Mouse (Mus musculus) kidney, embryonic 16.5 days (tissue): Measurements from ENCODE around the gene Car9. TPM values are rescaled to one million over a fixed set of nuclear protein-coding genes. Genes with fewer than 3 reads are reported as not detected.

Experiments
- ATAC-seq: fragments of 200-750 bp; cut with Nextera tagmentation; 2 replicates; pipeline ENCODE4 v1.8.0; 2017; ENCODE audit warnings: moderate TSS enrichment; ENCODE audit not compliant: low FRiP score, low TSS enrichment
- H3K27ac ChIP-seq: fragments of 300-500 bp; sonication (generic); 2 replicates; pipeline ENCODE4 v1.5.1; 2014; ENCODE audit warnings: low read length
- H3K27me3 ChIP-seq: fragments of 300-500 bp; sonication (generic); 2 replicates; pipeline ENCODE4 v1.6.1; 2014; ENCODE audit warnings: low read length, control low read depth, mixed read lengths; ENCODE audit not compliant: insufficient read depth
- H3K36me3 ChIP-seq: fragments of 300-500 bp; sonication (generic); 2 replicates; pipeline ENCODE4 v1.6.1; 2014; ENCODE audit warnings: low read length, control low read depth, mixed read lengths; ENCODE audit not compliant: insufficient read depth
- H3K4me1 ChIP-seq: fragments of 300-500 bp; sonication (generic); 2 replicates; pipeline ENCODE4 v1.6.1; 2014; ENCODE audit warnings: low read length, control low read depth, mixed read lengths; ENCODE audit not compliant: insufficient read depth
- H3K4me2 ChIP-seq: fragments of 300-500 bp; sonication (generic); replicated peaks from 2 replicates; pipeline ENCODE4 v1.6.1; 2014; ENCODE audit warnings: low read depth, low read length
- H3K4me3 ChIP-seq: fragments of 300-500 bp; sonication (generic); 2 replicates; pipeline ENCODE4 v1.5.1; 2014; ENCODE audit warnings: mild to moderate bottlenecking, low read length
- H3K9ac ChIP-seq: fragments of 300-500 bp; sonication (generic); replicated peaks from 2 replicates; pipeline ENCODE4 v1.6.1; 2014; ENCODE audit warnings: low read length
- H3K9me3 ChIP-seq: fragments of 300-500 bp; sonication (generic); 2 replicates; pipeline ENCODE4 v1.6.1; 2016; ENCODE audit warnings: low read length, control low read depth
- WGBS: fragments of 180-500 bp; shearing (Covaris S2); extraction: QIAGEN DNeasy Blood & Tissue Kit; methylation state at CpG from one replicate; pipeline ENCODE4 v1.1.7; 2014; 5-methylcytosine and 5-hydroxymethylcytosine counted together
- polyA plus RNA-seq: library from polyadenylated mRNA; unstranded; fragments of >200 nt; fragmentation: Nextera tagmentation; extraction: Ambion mirVana; gene quantifications from 2 replicates; pipeline ENCODE4 v1.2.1, GENCODE M21; 2015

The Car9 gene
- polyA plus RNA-seq, 1 experiment from 2014 or later = 1.5 TPM

DNA sequence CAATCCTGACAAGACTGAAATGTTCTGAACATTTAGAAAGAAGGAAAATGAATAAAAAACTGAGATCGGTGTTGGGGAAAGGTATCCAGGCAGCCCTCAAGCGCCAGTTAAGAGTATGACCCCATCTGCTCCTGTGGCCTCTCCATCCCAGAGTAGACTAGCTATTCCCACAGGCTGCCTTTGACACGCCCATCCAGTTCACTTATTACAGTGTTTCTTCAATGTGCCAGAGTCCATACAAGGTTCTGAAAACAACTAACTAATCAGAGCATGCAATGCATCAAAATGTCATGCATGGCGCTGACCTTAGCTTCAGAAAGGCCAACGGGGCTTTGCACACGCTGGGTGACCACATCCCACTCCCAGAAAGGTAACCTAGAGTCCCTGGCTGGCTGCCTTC, 3.3 kb upstream of the Car9 start:
- H3K9me3 ChIP-seq = no peaks in the 10 kb centered on the region

DNA sequence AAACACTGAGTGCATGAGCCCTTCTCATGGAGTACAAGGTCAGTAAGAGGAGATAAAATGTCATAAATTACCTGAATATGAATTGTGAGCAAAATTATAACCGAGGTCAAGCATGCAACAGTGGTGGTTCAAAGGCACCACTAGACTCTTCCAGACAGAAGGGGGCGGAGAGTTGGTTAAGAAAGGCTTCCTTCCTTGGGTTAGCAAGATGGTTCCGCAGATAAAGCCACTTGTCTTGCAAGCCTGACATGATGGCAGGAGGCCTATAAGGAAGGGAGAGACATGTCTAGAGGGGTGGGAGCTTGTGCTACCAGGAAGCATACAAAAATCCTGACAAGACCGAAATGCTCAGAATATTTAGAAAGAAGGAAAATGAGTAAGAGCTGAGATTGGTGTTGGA, 2.5 kb upstream of the Car9 start:
- Histone ChIP-seq H3K4me3 (no peak overlapping the region), H3K9ac (no peak overlapping the region), H3K27ac (no peak overlapping the region), H3K9me3 (no peaks in the 10 kb centered on the region), H3K4me1 (peaks cover 20% of the 10 kb centered on the region), H3K36me3 (no peaks in the 10 kb centered on the region), H3K4me2 (no peak overlapping the region), H3K27me3 (no peaks in the 10 kb centered on the region)
- WGBS = 69% methylated on average over 4 of the region's 4 CpGs
- ATAC-seq = no peak

More for the DNA sequence above, 3.3 kb upstream of the Car9 start:
- ATAC-seq = no peak
- WGBS = 71% methylated on average over 6 of the region's 6 CpGs
- no peak overlapping the region for H3K4me3 ChIP-seq
- H3K27me3 ChIP-seq = no peaks in the 10 kb centered on the region
- no peaks in the 10 kb centered on the region for H3K36me3 ChIP-seq
- H3K27ac ChIP-seq = no peak overlapping the region
- no peak overlapping the region for H3K4me2 ChIP-seq
- peaks cover 19% of the 10 kb centered on the region for H3K4me1 ChIP-seq
- no peak overlapping the region for H3K9ac ChIP-seq

DNA sequence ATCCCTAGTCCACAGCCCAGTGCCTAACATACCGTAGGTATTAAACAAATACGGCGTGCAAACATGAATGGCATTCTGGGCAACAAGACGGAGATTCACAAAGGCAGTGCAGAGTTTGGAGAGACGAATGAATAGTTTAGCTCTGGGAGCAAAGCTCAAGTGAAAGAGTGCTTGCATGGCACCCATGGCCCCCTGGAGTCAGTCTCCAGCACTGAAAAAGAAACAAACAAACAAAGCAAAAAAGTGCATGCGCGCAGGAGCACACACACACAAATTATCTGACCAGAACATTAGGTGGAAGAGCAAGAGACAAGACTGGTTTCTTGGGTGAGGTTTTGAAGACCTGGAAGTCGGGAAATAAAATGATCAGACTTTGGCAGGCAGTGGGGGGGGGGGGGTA, 692 bp upstream of the Car9 start:
- Histone ChIP-seq H3K27me3 (no peaks in the 10 kb centered on the region), H3K4me2 (no peak overlapping the region), H3K4me1 (peaks cover 15% of the 10 kb centered on the region), H3K9me3 (no peaks in the 10 kb centered on the region), H3K27ac (no peak overlapping the region), H3K9ac (no peak overlapping the region), H3K4me3 (no peak overlapping the region), H3K36me3 (no peaks in the 10 kb centered on the region)
- ATAC-seq = no peak
- WGBS = 85% methylated on average over 8 of the region's 8 CpGs

DNA sequence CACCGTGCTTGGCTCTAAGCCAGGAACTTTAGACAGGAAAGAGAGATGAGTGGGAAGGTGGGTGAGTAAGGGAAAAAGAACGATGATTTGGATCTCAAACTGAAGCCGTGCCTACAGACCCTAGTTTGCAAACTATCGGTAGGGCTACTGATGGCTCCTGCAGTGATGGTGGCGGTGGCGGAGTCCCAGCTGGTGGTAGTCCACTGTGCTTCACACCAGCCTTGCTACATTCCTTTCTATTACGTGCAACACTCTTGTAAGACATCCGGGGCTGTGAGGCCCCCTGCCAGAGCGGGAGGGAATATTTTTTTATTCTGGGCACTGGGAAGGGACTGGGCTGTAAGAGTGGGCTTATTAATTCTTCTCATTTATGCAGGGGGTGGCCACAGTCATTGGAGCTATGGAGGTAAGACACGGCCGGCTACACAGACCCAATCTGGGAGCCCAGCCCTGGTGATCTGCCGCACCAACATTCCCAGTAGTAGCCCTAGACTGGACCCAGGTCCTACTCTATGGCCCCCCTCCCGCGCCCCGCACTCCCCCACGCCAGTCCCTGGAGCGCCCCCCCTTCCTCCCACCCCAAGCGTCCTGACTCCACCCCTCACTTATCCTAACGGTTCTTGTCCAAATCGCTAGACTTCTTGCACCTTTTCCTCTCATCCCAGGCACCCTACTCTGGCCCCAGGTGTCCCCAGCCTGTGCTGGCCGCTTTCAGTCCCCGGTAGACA, 1.3 kb downstream of the Car9 start:
- Histone ChIP-seq H3K27me3 (no peaks in the 10 kb centered on the region), H3K4me2 (peak overlapping the region; percentile 88), H3K36me3 (no peaks in the 10 kb centered on the region), H3K4me1 (peaks cover 15% of the 10 kb centered on the region), H3K9me3 (no peaks in the 10 kb centered on the region), H3K9ac (peak overlapping the region; percentile 67), H3K27ac (0 out of 2 replicates have a peak overlapping the region, but pooled peaks have one; percentile 8), H3K4me3 (peak overlapping the region; percentile 57)
- ATAC-seq = peak; percentile 36
- 8% methylated on average over 22 of the region's 22 CpGs for WGBS

DNA sequence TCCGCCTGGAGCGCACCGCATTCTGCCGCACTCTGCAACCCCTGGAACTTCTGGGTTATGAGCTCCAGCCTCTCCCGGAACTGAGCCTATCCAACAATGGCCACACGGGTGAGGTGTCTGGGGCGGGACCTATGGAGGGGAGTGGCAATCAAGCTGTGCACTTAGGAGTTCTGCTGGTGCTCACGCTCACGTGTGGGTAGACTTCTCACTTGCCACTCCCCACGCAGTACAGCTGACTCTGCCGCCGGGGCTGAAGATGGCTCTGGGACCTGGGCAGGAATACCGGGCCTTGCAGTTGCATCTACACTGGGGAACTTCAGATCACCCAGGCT, 1.9 kb downstream of the Car9 start:
- Histone ChIP-seq H3K4me2 (peak overlapping the region; percentile 88), H3K36me3 (no peaks in the 10 kb centered on the region), H3K27me3 (no peaks in the 10 kb centered on the region), H3K9ac (peak overlapping the region; percentile 67), H3K4me3 (peak overlapping the region; percentile 57), H3K4me1 (peaks cover 15% of the 10 kb centered on the region), H3K27ac (0 out of 2 replicates have a peak overlapping the region, but pooled peaks have one; percentile 8), H3K9me3 (no peaks in the 10 kb centered on the region)
- ATAC-seq = peak; percentile 74
- 6% methylated on average over 13 of the region's 13 CpGs for WGBS

DNA sequence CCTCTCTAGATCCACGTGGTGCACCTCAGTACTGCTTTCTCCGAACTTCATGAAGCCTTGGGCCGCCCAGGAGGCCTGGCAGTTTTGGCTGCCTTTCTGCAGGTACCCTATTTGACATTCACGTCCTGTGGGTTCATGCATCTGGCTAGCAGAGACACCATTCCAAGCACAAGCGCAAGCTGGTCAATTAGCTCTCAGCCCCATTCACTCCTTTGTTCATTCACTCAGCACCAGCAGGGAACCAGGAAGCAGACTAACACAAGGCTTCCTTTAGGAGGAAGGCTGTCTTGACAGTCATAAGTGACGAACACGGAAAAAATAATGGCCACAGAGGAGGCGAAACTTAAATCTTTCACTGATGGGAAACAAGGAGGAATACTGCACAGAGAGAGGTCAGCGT, 2.3 kb downstream of the Car9 start:
- 40% methylated on average over 9 of the region's 9 CpGs for WGBS
- Histone ChIP-seq H3K27ac (no peak overlapping the region), H3K36me3 (no peaks in the 10 kb centered on the region), H3K9ac (peak overlapping the region; percentile 67), H3K4me1 (peaks cover 15% of the 10 kb centered on the region), H3K4me3 (peak overlapping the region; percentile 57), H3K9me3 (no peaks in the 10 kb centered on the region), H3K4me2 (peak overlapping the region; percentile 88), H3K27me3 (no peaks in the 10 kb centered on the region)
- ATAC-seq = no peak

DNA sequence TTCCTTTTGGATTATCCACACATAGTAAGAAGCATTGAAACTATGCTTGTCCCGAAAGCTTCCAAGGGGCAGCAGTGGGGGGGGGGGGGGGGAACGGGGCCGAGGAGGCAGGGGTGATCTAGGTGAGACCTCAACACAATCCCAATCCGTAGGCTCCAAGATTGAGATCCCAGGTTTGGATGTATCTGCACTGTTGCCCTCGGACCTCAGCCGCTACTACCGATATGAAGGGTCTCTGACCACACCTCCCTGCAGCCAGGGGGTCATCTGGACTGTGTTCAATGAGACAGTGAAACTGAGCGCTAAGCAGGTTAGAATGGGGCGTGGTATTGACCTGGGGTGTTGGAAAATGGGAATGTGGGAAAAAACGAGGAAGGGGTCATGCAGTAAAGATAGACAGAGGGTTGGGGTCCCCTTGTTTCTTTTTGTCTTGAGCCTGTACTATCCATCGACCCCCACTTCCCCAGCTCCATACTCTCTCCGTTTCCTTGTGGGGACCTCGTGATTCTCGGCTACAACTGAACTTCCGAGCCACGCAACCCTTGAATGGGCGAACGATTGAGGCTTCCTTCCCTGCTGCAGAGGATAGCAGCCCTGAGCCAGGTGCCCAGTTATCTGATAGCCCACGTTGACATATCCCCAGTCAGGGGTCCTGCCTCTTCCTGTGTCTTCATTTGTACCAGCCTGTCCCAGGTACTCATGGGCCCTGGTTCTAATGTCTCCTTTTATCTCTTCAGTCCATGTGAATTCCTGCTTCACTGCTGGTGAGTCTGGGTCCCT, 5.1 kb downstream of the Car9 start:
- H3K4me1 ChIP-seq = peaks cover 15% of the 10 kb centered on the region
- H3K9me3 ChIP-seq = no peaks in the 10 kb centered on the region
- H3K27me3 ChIP-seq = no peaks in the 10 kb centered on the region
- H3K27ac ChIP-seq = no peak overlapping the region
- no peak overlapping the region for H3K9ac ChIP-seq
- no peak overlapping the region for H3K4me3 ChIP-seq
- no peak for ATAC-seq
- no peak overlapping the region for H3K4me2 ChIP-seq
- H3K36me3 ChIP-seq = peaks cover 2% of the 10 kb centered on the region; the same call in 1 of the 2 replicates
- 78% methylated on average over 19 of the region's 19 CpGs for WGBS

DNA sequence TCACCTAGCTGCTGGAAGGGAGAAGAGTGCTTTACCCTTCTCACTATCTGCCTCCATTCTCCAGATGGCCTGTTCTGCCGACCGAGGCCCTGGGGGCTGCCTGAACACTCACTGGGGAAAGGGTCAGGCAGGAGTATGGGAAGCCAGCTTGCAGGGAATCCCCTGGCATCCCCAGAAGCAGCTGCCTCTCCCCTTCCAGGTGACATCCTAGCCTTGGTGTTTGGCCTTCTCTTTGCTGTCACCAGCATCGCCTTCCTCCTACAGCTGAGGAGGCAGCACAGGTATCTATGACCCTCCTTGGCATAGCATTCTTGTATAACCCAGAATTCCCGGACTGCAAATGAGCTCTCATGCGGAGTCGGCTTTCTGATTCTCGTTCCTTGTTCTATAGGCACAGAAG, 5.9 kb downstream of the Car9 start:
- no peak for ATAC-seq
- peaks cover 2% of the 10 kb centered on the region; the same call in 1 of the 2 replicates for H3K36me3 ChIP-seq
- H3K27ac ChIP-seq = no peak overlapping the region
- no peak overlapping the region for H3K4me3 ChIP-seq
- 46% methylated on average over 7 of the region's 7 CpGs for WGBS
- peaks cover 14% of the 10 kb centered on the region for H3K4me1 ChIP-seq
- H3K4me2 ChIP-seq = no peak overlapping the region
- no peak overlapping the region for H3K9ac ChIP-seq
- H3K9me3 ChIP-seq = no peaks in the 10 kb centered on the region
- H3K27me3 ChIP-seq = no peaks in the 10 kb centered on the region

DNA sequence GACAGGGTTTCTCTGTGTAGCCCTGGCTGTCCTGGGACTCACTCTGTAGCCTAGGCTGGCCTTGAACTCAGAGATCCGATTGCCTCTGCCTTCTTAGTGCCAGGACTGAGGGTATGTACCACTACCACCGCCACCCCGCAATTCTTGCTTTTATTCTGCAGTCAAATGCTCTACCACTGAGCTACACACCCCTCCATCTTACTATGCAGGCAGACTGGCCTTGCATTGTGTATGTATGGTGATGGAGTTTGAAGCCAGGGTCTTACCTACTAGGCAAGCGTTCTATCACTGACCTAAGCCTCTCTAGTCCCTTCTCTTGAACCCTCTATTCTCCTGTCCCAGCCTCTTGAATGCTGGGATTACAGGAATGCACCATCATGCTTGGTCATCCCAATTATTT, 6.5 kb downstream of the Car9 start:
- no peak overlapping the region for H3K27ac ChIP-seq
- H3K9me3 ChIP-seq = no peaks in the 10 kb centered on the region
- ATAC-seq = no peak
- H3K9ac ChIP-seq = no peak overlapping the region
- peaks cover 5% of the 10 kb centered on the region; the same call in 1 of the 2 replicates for H3K36me3 ChIP-seq
- H3K4me1 ChIP-seq = peaks cover 8% of the 10 kb centered on the region; the same call in 1 of the 2 replicates
- no peaks in the 10 kb centered on the region for H3K27me3 ChIP-seq
- H3K4me2 ChIP-seq = no peak overlapping the region
- H3K4me3 ChIP-seq = no peak overlapping the region
- WGBS = 91% methylated on average over 4 of the region's 4 CpGs

DNA sequence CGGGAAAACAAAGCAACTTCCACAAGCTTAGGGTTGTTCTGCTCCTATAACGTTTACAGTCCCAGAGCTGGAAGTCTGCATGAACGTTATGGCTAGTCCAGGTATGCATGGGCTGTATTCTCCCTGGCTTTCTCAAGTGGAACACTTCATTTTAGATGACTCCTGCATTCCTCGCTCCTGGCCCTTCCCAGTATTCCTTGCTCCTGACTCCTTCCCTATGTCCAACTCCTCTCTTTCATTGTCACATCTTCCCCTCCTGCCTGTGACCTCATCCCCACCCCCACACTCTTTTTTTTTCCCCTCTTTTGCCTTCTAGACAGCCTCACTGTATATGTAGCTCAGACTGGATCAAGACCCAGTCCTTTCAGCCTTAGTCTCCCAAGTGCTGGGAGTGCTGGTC, 7.0 kb downstream of the Car9 start:
- H3K4me1 ChIP-seq = peaks cover 6% of the 10 kb centered on the region
- no peak overlapping the region for H3K4me2 ChIP-seq
- no peak overlapping the region for H3K4me3 ChIP-seq
- no peak for ATAC-seq
- 65% methylated on average over 4 of the region's 4 CpGs for WGBS
- no peaks in the 10 kb centered on the region for H3K9me3 ChIP-seq
- H3K27me3 ChIP-seq = no peaks in the 10 kb centered on the region
- peaks cover 5% of the 10 kb centered on the region; the same call in 1 of the 2 replicates for H3K36me3 ChIP-seq
- H3K9ac ChIP-seq = no peak overlapping the region
- no peak overlapping the region for H3K27ac ChIP-seq
